Comparison of ENCODE assay signal across 8 mouse cellular contexts in genomic region chr5:21371920-21372319, GRCm38 (mm10). TPM values are rescaled to one million over a fixed set of nuclear protein-coding genes. Genes with fewer than 3 reads are reported as not detected.
DNase-seq lines count a peak whose midpoint lies in the region; ATAC-seq lines count a peak whose summit lies in the region.

No protein-coding gene starts in this region.

- H3K4me1 ChIP-seq in lung, embryonic 15.5 days, result peaks cover 3% of the 10 kb centered on the region; the same call in 1 of the 2 replicates
- H3K4me1 ChIP-seq in forebrain, embryonic 13.5 days, result peaks cover 13% of the 10 kb centered on the region
- H3K4me1 ChIP-seq in limb, embryonic 10.5 days, result peaks cover 8% of the 10 kb centered on the region
- peaks cover 13% of the 10 kb centered on the region for H3K4me1 ChIP-seq in neural tube, embryonic 13.5 days (replicated peaks)

- peak overlapping the region; percentile 94; the same call in 1 of the 2 replicates for H3K4me2 ChIP-seq in lung, embryonic 15.5 days
- peak overlapping the region; percentile 95 for H3K4me2 ChIP-seq in forebrain, embryonic 13.5 days
- peak overlapping the region; percentile 91 for H3K4me2 ChIP-seq in neural tube, embryonic 13.5 days

- 40% methylated on average over 5 of the region's 5 CpGs for WGBS in lung, embryonic 15.5 days
- 31% methylated on average over 5 of the region's 5 CpGs for WGBS in forebrain, embryonic 13.5 days
- 51% methylated on average over 5 of the region's 5 CpGs for WGBS in limb, embryonic 10.5 days
- WGBS in neural tube, embryonic 13.5 days, result 28% methylated on average over 5 of the region's 5 CpGs

- no peaks in the 10 kb centered on the region for H3K36me3 ChIP-seq in lung, embryonic 15.5 days
- no peaks in the 10 kb centered on the region for H3K36me3 ChIP-seq in forebrain, embryonic 13.5 days (ENCODE audit: poor library complexity, severe bottlenecking)
- no peaks in the 10 kb centered on the region for H3K36me3 ChIP-seq in limb, embryonic 10.5 days
- no peaks in the 10 kb centered on the region for H3K36me3 ChIP-seq in neural tube, embryonic 13.5 days

- no peak overlapping the region for H3K9ac ChIP-seq in lung, embryonic 15.5 days
- peak overlapping the region; percentile 80 for H3K9ac ChIP-seq in forebrain, embryonic 13.5 days
- H3K9ac ChIP-seq in neural tube, embryonic 13.5 days, result peak overlapping the region; percentile 76

- no peak overlapping the region for H3K27ac ChIP-seq in lung, embryonic 15.5 days
- H3K27ac ChIP-seq in forebrain, embryonic 13.5 days, result no peak overlapping the region
- no peak overlapping the region for H3K27ac ChIP-seq in limb, embryonic 10.5 days
- no peak overlapping the region for H3K27ac ChIP-seq in neural tube, embryonic 13.5 days (replicated peaks)

- intact Hi-C loops in left cerebral cortex, postnatal 25 days (cut with DNase I), result no loop called here

- no peak for DNase-seq in lung, adult 18-20 months
- no peak for DNase-seq in limb, embryonic 10.5 days (ENCODE audit: low spot score)
- no peak for DNase-seq in gastrocnemius, adult 8-10 months (ENCODE audit: low spot score in 2 of 2)
- no peak for DNase-seq in left cerebral cortex, postnatal 25 days (ENCODE audit: low spot score in 2 of 2)
- no peak for DNase-seq in adrenal gland, postnatal 14 days

- no peak overlapping the region; the same call in 1 of the 2 replicates for H3K4me3 ChIP-seq in lung, embryonic 15.5 days
- peak overlapping the region; percentile 52 for H3K4me3 ChIP-seq in forebrain, embryonic 13.5 days
- H3K4me3 ChIP-seq in limb, embryonic 10.5 days, result 0 out of 2 replicates have a peak overlapping the region, but pooled peaks have one; percentile 60
- H3K4me3 ChIP-seq in neural tube, embryonic 13.5 days, result peak overlapping the region; percentile 50

- H3K9me3 ChIP-seq in lung, embryonic 15.5 days, result no peaks in the 10 kb centered on the region
- H3K9me3 ChIP-seq in forebrain, embryonic 13.5 days (replicated peaks), result no peaks in the 10 kb centered on the region
- H3K9me3 ChIP-seq in limb, embryonic 10.5 days (replicated peaks), result no peaks in the 10 kb centered on the region
- no peaks in the 10 kb centered on the region for H3K9me3 ChIP-seq in neural tube, embryonic 13.5 days

- ATAC-seq in lung, embryonic 15.5 days (ENCODE audit: borderline replicate concordance, extremely low read depth, low FRiP score, low TSS enrichment), result no peak
- peak; percentile 62 for ATAC-seq in forebrain, embryonic 13.5 days
- peak; percentile 70; the same call in 1 of the 2 replicates for ATAC-seq in neural tube, embryonic 13.5 days (ENCODE audit: low read depth)

- H3K27me3 ChIP-seq in lung, embryonic 15.5 days, result peaks cover 12% of the 10 kb centered on the region; the same call in 1 of the 2 replicates
- H3K27me3 ChIP-seq in forebrain, embryonic 13.5 days, result no peaks in the 10 kb centered on the region
- peaks cover 50% of the 10 kb centered on the region for H3K27me3 ChIP-seq in limb, embryonic 10.5 days (ENCODE audit: low read depth, poor library complexity, severe bottlenecking)
- peaks cover 14% of the 10 kb centered on the region for H3K27me3 ChIP-seq in neural tube, embryonic 13.5 days

RNA-seq across cellular contexts. Expression of gene Fgl2, which starts 0.5 kb away (rescaled TPM):
- 4.6 and 5.8 TPM in 2 replicates for polyA plus RNA-seq in lung, embryonic 15.5 days (2015; fragmentation: Nextera tagmentation; extraction: Ambion mirVana)
- 0.89 and 1.3 TPM in 2 replicates for polyA plus RNA-seq in forebrain, embryonic 13.5 days (2015; fragmentation: Nextera tagmentation; extraction: Ambion mirVana)
- 0.11 and 0.20 TPM in 2 replicates for polyA plus RNA-seq in limb, embryonic 10.5 days (2016; fragmentation: Nextera tagmentation; extraction: Ambion mirVana)
- 4.4 and 5.3 TPM in 2 replicates for polyA plus RNA-seq in neural tube, embryonic 13.5 days (2015; fragmentation: Nextera tagmentation; extraction: Ambion mirVana)
- 1 to 10 TPM; 2.2 to 4.5 (median 3.8) TPM for total RNA-seq in gastrocnemius, adult 8-10 months (2022)
- total RNA-seq in left cerebral cortex, postnatal 25 days (2021), result 1 to 10 TPM; 1.6 to 1.7 TPM
- total RNA-seq in adrenal gland, postnatal 14 days (2021), result 5.4 and 8.8 TPM in 2 replicates

RNA-seq across cellular contexts. Expression of gene Ccdc146, which starts 52.6 kb away (rescaled TPM):
- 1.4 and 1.5 TPM in 2 replicates for polyA plus RNA-seq in lung, embryonic 15.5 days (2015; fragmentation: Nextera tagmentation; extraction: Ambion mirVana)
- polyA plus RNA-seq in forebrain, embryonic 13.5 days (2015; fragmentation: Nextera tagmentation; extraction: Ambion mirVana), result 0.50 and 1.00 TPM in 2 replicates
- polyA plus RNA-seq in limb, embryonic 10.5 days (2016; fragmentation: Nextera tagmentation; extraction: Ambion mirVana), result not detected in 2 replicates
- polyA plus RNA-seq in neural tube, embryonic 13.5 days (2015; fragmentation: Nextera tagmentation; extraction: Ambion mirVana), result 0.21 and 0.66 TPM in 2 replicates
- 1 to 10 TPM; 2.8 to 4.4 (median 3.1) TPM for total RNA-seq in gastrocnemius, adult 8-10 months (2022)
- under 1 TPM; 0.18 to 0.23 TPM for total RNA-seq in left cerebral cortex, postnatal 25 days (2021)
- total RNA-seq in adrenal gland, postnatal 14 days (2021), result 0.26 TPM in 1 of 2 replicates, not detected in the other

RNA-seq across cellular contexts. Expression of gene Fam185a, which starts 52.8 kb away (rescaled TPM):
- polyA plus RNA-seq in lung, embryonic 15.5 days (2015; fragmentation: Nextera tagmentation; extraction: Ambion mirVana), result 5.5 and 6.0 TPM in 2 replicates
- polyA plus RNA-seq in forebrain, embryonic 13.5 days (2015; fragmentation: Nextera tagmentation; extraction: Ambion mirVana), result 3.8 and 4.4 TPM in 2 replicates
- polyA plus RNA-seq in limb, embryonic 10.5 days (2016; fragmentation: Nextera tagmentation; extraction: Ambion mirVana), result 6.9 and 8.1 TPM in 2 replicates
- polyA plus RNA-seq in neural tube, embryonic 13.5 days (2015; fragmentation: Nextera tagmentation; extraction: Ambion mirVana), result 6.4 and 7.0 TPM in 2 replicates
- total RNA-seq in gastrocnemius, adult 8-10 months (2022), result 10 to 100 TPM in 3 of 4 experiments, 1 to 10 TPM in 1; 9.6 to 11.0 (median 10.4) TPM
- 10 to 100 TPM; 11.8 to 13.3 TPM for total RNA-seq in left cerebral cortex, postnatal 25 days (2021)
- 12.0 and 13.8 TPM in 2 replicates for total RNA-seq in adrenal gland, postnatal 14 days (2021)
